ENCODE assay signal across 8 mouse cellular contexts in genomic region chr11:97279040-97279404, GRCm38 (mm10). TPM values are rescaled to one million over a fixed set of nuclear protein-coding genes. Genes with fewer than 3 reads are reported as not detected.
A peak's percentile ranks its signal among the peaks of the same experiment; 100 is the strongest.
DNase-seq lines count a peak whose midpoint lies in the region; ATAC-seq and TF ChIP-seq lines count a peak whose summit lies in the region.

No protein-coding gene starts in this region.

- DNase-seq in heart, adult 8-10 months (ENCODE audit: low spot score): no peak
- no peak for DNase-seq in MEL (ENCODE audit: low read depth, low spot score)
- DNase-seq in hindbrain, embryonic 10.5 days (ENCODE audit: low spot score): no peak
- DNase-seq in midbrain, embryonic 11.5 days (ENCODE audit: low spot score, missing footprints): no peak
- DNase-seq in c-Kit-positive CD71-positive TER-119-positive erythroid progenitor cells, embryonic 14.5 days (ENCODE audit: low spot score): no peak
- DNase-seq in spleen, adult 12 weeks (ENCODE audit: low spot score): no peak
- no peak for DNase-seq in cerebellum, adult 9-10 months

- no peak for TF ChIP-seq CTCF in MEL (IDR thresholded peaks at IDR 0.05 in 2 of 3, conservative IDR thresholded peaks at IDR 0.05 in 1 of 3; ENCODE audit: control insufficient read depth in 1 of 3, insufficient read depth in 1 of 3, low read depth in 2 of 3, low read length in 3 of 3, poor library complexity in 1 of 3, severe bottlenecking in 1 of 3)

- no peaks in the 10 kb centered on the region for H3K36me3 ChIP-seq in heart, embryonic 12.5 days
- H3K36me3 ChIP-seq in MEL (ENCODE audit: control insufficient read depth in 1 of 2, insufficient read depth in 2 of 2, low read length in 2 of 2): peaks cover 0 to 25% of the 10 kb centered on the region in 2 experiments; a peak in 2 of 4 replicates
- peaks cover 6% of the 10 kb centered on the region for H3K36me3 ChIP-seq in hindbrain, embryonic 10.5 days
- H3K36me3 ChIP-seq in midbrain, embryonic 11.5 days (ENCODE audit: control insufficient read depth, insufficient read depth, low read length): no peaks in the 10 kb centered on the region

- H3K27ac ChIP-seq in heart, embryonic 12.5 days (ENCODE audit: poor library complexity, severe bottlenecking): peak overlapping the region; percentile 98
- H3K27ac ChIP-seq in MEL (ENCODE audit: control insufficient read depth, low read depth, low read length): peak overlapping the region; percentile 75
- peak overlapping the region; percentile 99 for H3K27ac ChIP-seq in hindbrain, embryonic 10.5 days
- peak overlapping the region; percentile 98 for H3K27ac ChIP-seq in midbrain, embryonic 11.5 days (ENCODE audit: low read depth, low read length)

- H3K9ac ChIP-seq in heart, embryonic 12.5 days: peak overlapping the region; percentile 100
- peak overlapping the region; percentile 95 for H3K9ac ChIP-seq in MEL (ENCODE audit: control insufficient read depth, low read depth, low read length, poor library complexity, severe bottlenecking)
- peak overlapping the region; percentile 98 for H3K9ac ChIP-seq in midbrain, embryonic 11.5 days (ENCODE audit: low read length)

- peaks cover 25% of the 10 kb centered on the region for H3K4me1 ChIP-seq in heart, embryonic 12.5 days (replicated peaks)
- peaks cover 5 to 18% of the 10 kb centered on the region in 2 experiments for H3K4me1 ChIP-seq in MEL (ENCODE audit: control insufficient read depth in 1 of 2, insufficient read depth in 2 of 2, low read length in 2 of 2)
- H3K4me1 ChIP-seq in hindbrain, embryonic 10.5 days (replicated peaks): peaks cover 26% of the 10 kb centered on the region
- H3K4me1 ChIP-seq in midbrain, embryonic 11.5 days (ENCODE audit: control insufficient read depth, insufficient read depth, low read length): peaks cover 13% of the 10 kb centered on the region

- WGBS in heart, embryonic 12.5 days: 21% methylated on average over 11 of the region's 11 CpGs
- 28% methylated on average over 11 of the region's 11 CpGs for WGBS in hindbrain, embryonic 10.5 days
- WGBS in midbrain, embryonic 11.5 days: 28% methylated on average over 11 of the region's 11 CpGs

- H3K27me3 ChIP-seq in heart, embryonic 12.5 days (replicated peaks): no peaks in the 10 kb centered on the region
- H3K27me3 ChIP-seq in MEL (ENCODE audit: control insufficient read depth in 1 of 2, insufficient read depth in 2 of 2, low read length in 2 of 2): no peaks in the 10 kb centered on the region
- no peaks in the 10 kb centered on the region for H3K27me3 ChIP-seq in hindbrain, embryonic 10.5 days (ENCODE audit: insufficient read depth, poor library complexity, severe bottlenecking)
- H3K27me3 ChIP-seq in midbrain, embryonic 11.5 days (ENCODE audit: control insufficient read depth, insufficient read depth, low read length): no peaks in the 10 kb centered on the region

- H3K4me2 ChIP-seq in heart, embryonic 12.5 days: peak overlapping the region; percentile 74
- H3K4me2 ChIP-seq in midbrain, embryonic 11.5 days: peak overlapping the region; percentile 71

- TF ChIP-seq POLR2A in MEL (IDR thresholded peaks at IDR 0.05; ENCODE audit: control insufficient read depth in 1 of 2, insufficient read depth in 1 of 2, low read depth in 1 of 2, low read length in 2 of 2, poor library complexity in 1 of 2): no peak

- no peak for ATAC-seq in heart, embryonic 12.5 days (ENCODE audit: insufficient number of reproducible peaks, low FRiP score)
- no peak for ATAC-seq in midbrain, embryonic 11.5 days (ENCODE audit: low FRiP score)

- no peak for TF ChIP-seq RAD21 in MEL (IDR thresholded peaks at IDR 0.05; ENCODE audit: low read depth, low read length)

- TF ChIP-seq EP300 in MEL (IDR thresholded peaks at IDR 0.05; ENCODE audit: low read depth in 1 of 2, low read length in 2 of 2): peak; percentile 35 to 59; a peak in 2 of 4 replicates

- no peaks in the 10 kb centered on the region for H3K9me3 ChIP-seq in heart, embryonic 12.5 days (replicated peaks)
- H3K9me3 ChIP-seq in MEL (replicated peaks; ENCODE audit: insufficient read depth, low read length): no peaks in the 10 kb centered on the region
- H3K9me3 ChIP-seq in hindbrain, embryonic 10.5 days: peaks cover 5% of the 10 kb centered on the region
- H3K9me3 ChIP-seq in midbrain, embryonic 11.5 days (ENCODE audit: control insufficient read depth, low read length): no peaks in the 10 kb centered on the region

- peaks cover 49% of the 10 kb centered on the region for H3K79me2 ChIP-seq in MEL (ENCODE audit: control insufficient read depth, insufficient read depth, low read length, poor library complexity)

- peak overlapping the region; percentile 84 for H3K4me3 ChIP-seq in heart, embryonic 12.5 days
- H3K4me3 ChIP-seq in MEL (ENCODE audit: control insufficient read depth in 1 of 2, insufficient read depth in 1 of 2, low read depth in 2 of 2, low read length in 2 of 2): peak overlapping the region; percentile 85 to 89
- peak overlapping the region; percentile 99 for H3K4me3 ChIP-seq in hindbrain, embryonic 10.5 days
- peak overlapping the region; percentile 99 for H3K4me3 ChIP-seq in midbrain, embryonic 11.5 days (ENCODE audit: low read depth, low read length)

TF ChIP-seq in MEL, 35 proteins besides CTCF, POLR2A, EP300 and RAD21 (continues in another document):
- TF ChIP-seq ZKSCAN1 (IDR thresholded peaks at IDR 0.05; ENCODE audit: low read depth, low read length): no peak
- TF ChIP-seq MEF2A (IDR thresholded peaks at IDR 0.05; ENCODE audit: extremely low read depth, insufficient replicate concordance, low read depth, low read length, poor library complexity, severe bottlenecking): 0 out of 2 replicates have a peak, but pooled peaks have one; percentile 5
- no peak for TF ChIP-seq NELFE (IDR thresholded peaks at IDR 0.05; ENCODE audit: low read depth, low read length)
- 0 out of 2 replicates have a peak, but pooled peaks have one; percentile 39 for TF ChIP-seq ETS1 (IDR thresholded peaks at IDR 0.05; ENCODE audit: low read depth, low read length)
- TF ChIP-seq MYB (IDR thresholded peaks at IDR 0.05; ENCODE audit: low read depth, low read length): no peak
- TF ChIP-seq MYC (IDR thresholded peaks at IDR 0.05; ENCODE audit: low read depth, low read length): 0 out of 2 replicates have a peak, but pooled peaks have one; percentile 57
- no peak; the same call in 1 of the 2 replicates for TF ChIP-seq CHD1 (IDR thresholded peaks at IDR 0.05; ENCODE audit: low read depth, low read length)
- peak; percentile 60; the same call in 1 of the 2 replicates for TF ChIP-seq MAX (IDR thresholded peaks at IDR 0.05; ENCODE audit: low read length)
- TF ChIP-seq POLR2AphosphoS5 (IDR thresholded peaks at IDR 0.05; ENCODE audit: borderline replicate concordance, low read depth, low read length): no peak
- no peak for TF ChIP-seq NRF1 (IDR thresholded peaks at IDR 0.05; ENCODE audit: insufficient read depth, low read depth, low read length, poor library complexity, severe bottlenecking)
- no peak for TF ChIP-seq USF2 (IDR thresholded peaks at IDR 0.05; ENCODE audit: borderline replicate concordance in 1 of 2, insufficient read depth in 1 of 2, low read depth in 1 of 2, low read length in 2 of 2)
- 0 out of 2 replicates have a peak, but pooled peaks have one; percentile 3 for TF ChIP-seq TBP (IDR thresholded peaks at IDR 0.05; ENCODE audit: low read depth, low read length)
- 0 out of 2 replicates have a peak, but pooled peaks have one; percentile 29 for TF ChIP-seq ELF1 (IDR thresholded peaks at IDR 0.05; ENCODE audit: low read depth, low read length)
- TF ChIP-seq TAL1 (IDR thresholded peaks at IDR 0.05; ENCODE audit: low read length): no peak
- no peak for TF ChIP-seq ZMIZ1 (IDR thresholded peaks at IDR 0.05; ENCODE audit: low read depth, low read length)
- no peak for TF ChIP-seq POLR2AphosphoS2 (IDR thresholded peaks at IDR 0.05; ENCODE audit: low read length)
- TF ChIP-seq GABPA (IDR thresholded peaks at IDR 0.05; ENCODE audit: low read depth, low read length): no peak
- TF ChIP-seq KAT2A (conservative IDR thresholded peaks at IDR 0.05; ENCODE audit: low read depth, low read length): no peak
- TF ChIP-seq E2F4 (IDR thresholded peaks at IDR 0.05; ENCODE audit: borderline replicate concordance, low read depth, low read length): no peak
- TF ChIP-seq GATA1 (IDR thresholded peaks at IDR 0.05; ENCODE audit: low read depth, low read length): peak; percentile 62
- TF ChIP-seq HCFC1 (IDR thresholded peaks at IDR 0.05; ENCODE audit: low read depth, low read length): no peak
- TF ChIP-seq MAZ (IDR thresholded peaks at IDR 0.05; ENCODE audit: low read depth, low read length): 0 out of 2 replicates have a peak, but pooled peaks have one; percentile 20
- TF ChIP-seq ZNF384 (IDR thresholded peaks at IDR 0.05; ENCODE audit: low read depth, low read length): no peak
- peak; percentile 18; the same call in 1 of the 2 replicates for TF ChIP-seq JUND (IDR thresholded peaks at IDR 0.05; ENCODE audit: low read depth, low read length)
- peak; percentile 52 for TF ChIP-seq MXI1 (IDR thresholded peaks at IDR 0.05; ENCODE audit: low read depth, low read length)
- TF ChIP-seq RCOR1 (IDR thresholded peaks at IDR 0.05; ENCODE audit: low read depth, low read length): no peak; the same call in 1 of the 2 replicates
- TF ChIP-seq BHLHE40 (IDR thresholded peaks at IDR 0.05; ENCODE audit: borderline replicate concordance, low read depth, low read length): no peak

RNA-seq across cellular contexts. Expression of gene Npepps, which starts 1.4 kb away (rescaled TPM):
- 87.8 and 95.3 TPM in 2 replicates for polyA plus RNA-seq in heart, embryonic 12.5 days (2016; fragmentation: Nextera tagmentation; extraction: Ambion mirVana)
- 10 to 100 TPM; 78.1 to 82.3 (median 79.1) TPM for total RNA-seq in heart, adult 8-10 months (2022)
- 20.5 and 28.1 TPM in 2 replicates for total RNA-seq in MEL (2012; rRNA removed)
- polyA plus RNA-seq in MEL (2012; ENCODE audit: insufficient read depth in 1 of 2, insufficient read length in 2 of 2, low read depth in 1 of 2, low replicate concordance in 2 of 2, missing spikeins in 1 of 2): 10 to 100 TPM in 1 of 2 experiments, not detected in 1; 41.6 TPM
- 98.7 and 103 TPM in 2 replicates for polyA plus RNA-seq in hindbrain, embryonic 10.5 days (2016; fragmentation: Nextera tagmentation; extraction: Ambion mirVana)
- 92.6 and 101 TPM in 2 replicates for polyA plus RNA-seq in midbrain, embryonic 11.5 days (2014; fragmentation: Nextera tagmentation; extraction: Ambion mirVana)

RNA-seq across cellular contexts. Expression of gene Mrpl45, which starts 36.5 kb away (rescaled TPM):
- 62.7 and 63.4 TPM in 2 replicates for polyA plus RNA-seq in heart, embryonic 12.5 days (2016; fragmentation: Nextera tagmentation; extraction: Ambion mirVana)
- total RNA-seq in heart, adult 8-10 months (2022): 10 to 100 TPM; 49.9 to 64.7 (median 56.9) TPM
- 72.7 and 74.5 TPM in 2 replicates for total RNA-seq in MEL (2012; rRNA removed)
- 10 to 100 TPM in 1 of 2 experiments, not detected in 1; 65.0 TPM for polyA plus RNA-seq in MEL (2012; ENCODE audit: insufficient read depth in 1 of 2, insufficient read length in 2 of 2, low read depth in 1 of 2, low replicate concordance in 2 of 2, missing spikeins in 1 of 2)
- polyA plus RNA-seq in hindbrain, embryonic 10.5 days (2016; fragmentation: Nextera tagmentation; extraction: Ambion mirVana): 50.8 and 63.5 TPM in 2 replicates
- 56.6 and 58.9 TPM in 2 replicates for polyA plus RNA-seq in midbrain, embryonic 11.5 days (2014; fragmentation: Nextera tagmentation; extraction: Ambion mirVana)
